Mouse (Mus musculus): Measurements from ENCODE around the gene Sar1b. TPM values are rescaled to one million over a fixed set of nuclear protein-coding genes. Genes with fewer than 3 reads are reported as not detected.
"Not testable (repeated sequence)": the region's sequence is repeated elsewhere in the genome, so short reads cannot be mapped to it uniquely, and the experiment has no call there.

The Sar1b gene
- total RNA-seq, 2 experiments from 2014 or later, result 372 to 421 TPM

- DNase-seq, result no peak
Observed at GRCm38 (mm10) chr11:51777478-51777877, 14.0 kb downstream of the Sar1b start.

DNA sequence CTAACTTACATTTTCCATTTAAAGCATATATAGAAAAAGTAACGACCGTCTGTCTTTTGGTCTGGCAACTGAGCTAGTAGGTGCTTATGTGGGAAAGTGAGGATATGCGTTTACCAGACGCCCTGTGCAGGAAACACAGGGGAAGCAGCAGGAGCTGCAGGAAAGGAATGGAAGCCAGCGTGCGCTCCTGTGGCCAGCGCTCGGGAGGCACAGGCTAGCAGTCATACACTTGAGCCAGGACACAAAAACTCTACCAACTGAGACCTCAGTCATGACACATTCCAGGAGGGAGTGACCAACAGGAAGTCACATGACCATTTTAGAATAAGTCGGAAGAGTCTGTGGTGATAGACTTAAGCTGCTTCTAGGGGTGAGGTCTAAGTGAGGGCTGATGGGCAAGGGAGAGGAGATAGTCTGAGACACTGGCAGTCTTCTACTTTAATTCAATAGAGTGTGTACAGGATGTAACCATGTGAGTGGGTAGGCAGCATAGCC, 17.3 kb downstream of the Sar1b start:
- DNase-seq, result no peak

GRCm38 (mm10) chr11:51782721-51783120, 19.2 kb downstream of the Sar1b start:
- DNase-seq, result no peak

DNA sequence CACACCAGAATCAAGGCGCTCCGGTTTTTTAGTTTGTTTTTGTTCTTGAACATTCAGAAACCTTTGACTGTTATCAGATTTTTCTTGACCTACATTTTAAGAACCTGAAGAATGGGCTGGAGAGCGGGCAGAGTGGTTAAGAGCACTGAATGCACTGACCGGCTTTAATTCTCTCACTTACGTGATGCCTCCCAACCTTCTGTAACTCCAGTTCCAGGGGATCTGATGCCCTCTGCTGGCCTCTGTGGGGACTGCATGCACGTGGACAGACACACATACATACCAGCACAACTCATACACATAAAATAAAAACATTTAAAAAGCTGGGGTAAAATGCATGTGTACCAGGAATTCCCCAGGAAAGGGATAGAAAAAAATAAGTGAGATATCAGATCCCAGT, 22.4 kb downstream of the Sar1b start:
- no peak for DNase-seq

- DNase-seq, result not testable (repeated sequence)
Observed at GRCm38 (mm10) chr11:51789735-51790134, 26.2 kb downstream of the Sar1b start.

DNA sequence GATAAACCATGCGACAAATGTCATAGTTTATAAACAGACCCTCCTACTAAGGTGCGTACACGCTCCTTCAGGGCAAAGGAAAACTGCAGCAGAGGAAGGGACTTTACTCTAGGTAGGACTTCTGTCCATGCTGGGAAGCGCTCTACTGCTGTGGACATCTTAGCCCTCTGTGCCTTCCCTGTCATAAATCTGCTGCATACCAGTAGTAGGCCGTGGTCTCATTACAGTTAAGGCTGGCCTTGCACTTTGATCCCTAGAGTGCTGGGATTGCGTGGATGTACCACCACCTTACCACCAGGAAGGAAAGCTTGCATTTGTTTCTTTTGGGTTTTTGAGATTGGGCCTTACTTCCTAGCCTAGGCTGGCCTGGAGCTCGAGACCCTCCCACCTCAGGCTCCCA, 27.2 kb downstream of the Sar1b start:
- no peak for DNase-seq

- no peak for DNase-seq
Observed at GRCm38 (mm10) chr11:51796272-51796671, 32.8 kb downstream of the Sar1b start.

GRCm38 (mm10) chr11:51800634-51801325, 37.3 kb downstream of the Sar1b start:
- peak; percentile 41 for DNase-seq

DNA sequence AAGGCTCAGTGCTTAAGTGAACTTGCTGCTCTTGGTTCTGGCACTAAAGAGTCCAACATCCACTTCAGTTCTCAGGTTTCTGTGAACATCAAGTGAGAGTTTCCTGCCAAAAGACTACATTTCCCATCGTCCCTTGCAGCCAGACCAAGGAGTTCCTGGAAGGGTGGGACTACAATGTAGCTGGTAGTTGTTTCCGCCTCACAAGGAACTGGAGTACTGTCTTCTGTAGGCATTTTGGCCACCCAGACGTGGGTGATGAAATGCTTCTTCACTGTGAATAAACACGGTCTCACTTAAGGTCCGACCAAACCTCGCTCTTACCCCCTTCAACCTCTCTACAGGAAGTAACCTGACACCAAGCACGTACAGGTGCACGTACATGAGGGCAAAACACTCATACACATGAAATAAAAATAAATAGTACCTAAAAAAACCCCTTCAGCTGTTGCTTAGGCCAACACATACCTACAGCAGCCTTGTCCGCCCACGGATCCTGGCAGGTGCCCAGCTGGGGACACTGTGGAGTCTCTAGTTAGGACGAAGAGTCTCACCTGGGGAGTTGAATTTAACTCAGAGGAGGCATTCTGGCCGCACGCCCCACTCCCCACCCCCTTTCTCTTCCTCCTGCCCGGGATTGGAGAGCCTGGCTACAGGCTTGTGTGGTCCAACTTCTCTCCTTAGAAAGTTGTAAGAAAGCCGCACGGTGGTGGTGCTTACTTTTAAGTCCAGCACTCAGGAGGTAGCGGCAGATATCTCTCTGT, 41.9 kb downstream of the Sar1b start:
- DNase-seq, result peak; percentile 73

DNA sequence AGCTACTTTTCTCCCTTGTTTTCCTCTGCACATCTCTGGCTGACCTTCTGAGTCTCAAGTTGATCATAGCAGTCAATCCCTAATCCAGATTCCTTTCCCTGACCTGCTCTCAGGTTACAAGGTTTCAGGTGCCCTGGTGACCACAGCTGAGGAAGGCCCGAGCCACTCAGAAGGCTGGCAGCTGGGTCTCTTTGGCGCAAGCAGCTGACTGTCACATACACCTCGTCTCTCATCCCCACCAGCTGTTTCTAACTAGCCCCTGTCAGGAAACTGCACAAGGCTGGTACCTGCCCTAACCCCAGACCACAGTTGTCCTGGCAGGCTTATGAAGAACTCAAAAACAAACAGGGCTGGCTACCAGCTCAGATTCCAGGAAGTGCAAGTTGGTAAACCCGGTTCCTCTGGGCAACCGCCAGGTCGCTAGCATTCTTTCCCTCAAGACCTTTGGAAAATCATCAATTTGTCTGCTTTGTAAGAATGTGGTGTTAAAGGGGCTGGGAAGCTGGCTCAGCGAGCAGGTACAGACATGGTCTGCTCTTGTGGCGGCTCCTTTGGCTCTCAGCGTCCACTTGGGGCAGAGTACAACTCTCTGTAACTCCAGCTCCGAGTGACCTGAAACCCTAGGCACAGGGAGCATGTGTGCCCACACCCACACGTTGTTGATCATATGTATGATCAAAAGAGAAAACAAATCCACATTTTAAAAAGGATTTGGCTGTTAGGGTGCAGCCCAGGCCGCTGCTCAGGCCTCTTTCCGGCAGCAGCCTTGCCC, 43.8 kb downstream of the Sar1b start:
- peak; percentile 78 for DNase-seq

DNA sequence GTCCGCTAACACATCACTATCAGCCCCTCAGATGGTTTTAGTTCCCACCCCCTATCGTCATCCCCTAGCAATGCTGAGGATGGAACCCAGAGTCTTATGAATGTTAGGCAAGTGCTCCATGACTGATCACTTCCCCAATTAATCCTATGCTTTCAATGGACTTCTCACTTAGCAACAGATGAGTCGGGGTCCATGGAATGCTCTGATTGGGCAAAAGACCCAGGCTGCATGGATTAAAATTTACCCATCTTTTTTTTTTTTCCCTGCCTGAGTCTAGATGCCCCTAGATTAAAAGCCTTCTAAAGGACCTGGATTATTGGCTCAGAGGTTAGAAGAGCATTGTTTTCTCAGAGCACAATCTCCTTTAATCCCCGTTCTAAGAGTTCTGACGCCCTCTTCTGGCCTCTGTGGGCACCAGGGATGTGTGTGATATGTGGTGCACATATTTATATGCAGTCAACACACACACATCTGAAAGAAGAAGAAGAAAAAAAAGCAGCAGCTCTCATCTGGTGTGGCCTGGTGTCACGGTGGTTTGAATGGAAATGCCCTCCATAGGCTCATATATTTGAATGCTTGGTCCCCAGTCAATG, 46.2 kb downstream of the Sar1b start:
- DNase-seq, result no peak

- no peak for DNase-seq
Observed at GRCm38 (mm10) chr11:51811230-51811629, 47.7 kb downstream of the Sar1b start.

GRCm38 (mm10) chr11:51812022-51812546, 48.6 kb downstream of the Sar1b start:
- no peak for DNase-seq

DNA sequence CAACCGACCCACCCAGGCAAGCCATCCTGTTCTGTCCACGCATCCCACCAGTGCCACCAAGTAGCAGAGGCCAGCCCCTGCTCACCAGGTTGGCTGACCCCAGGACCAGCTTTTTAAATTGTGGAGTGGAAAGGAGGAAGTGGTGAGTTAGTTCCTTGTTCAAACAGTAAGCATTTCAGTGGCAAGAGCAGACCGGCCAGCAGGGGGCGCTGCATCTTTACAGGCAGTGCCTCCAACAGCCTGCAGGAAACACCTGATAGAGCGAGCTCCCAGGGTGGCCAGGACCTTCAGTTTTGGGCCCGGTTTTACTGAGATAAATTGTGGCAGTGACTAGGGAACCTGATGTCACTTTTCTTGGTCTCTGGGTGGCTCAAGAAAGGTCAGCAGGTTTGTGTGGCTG, 54.3 kb downstream of the Sar1b start:
- DNase-seq, result peak; percentile 78

DNA sequence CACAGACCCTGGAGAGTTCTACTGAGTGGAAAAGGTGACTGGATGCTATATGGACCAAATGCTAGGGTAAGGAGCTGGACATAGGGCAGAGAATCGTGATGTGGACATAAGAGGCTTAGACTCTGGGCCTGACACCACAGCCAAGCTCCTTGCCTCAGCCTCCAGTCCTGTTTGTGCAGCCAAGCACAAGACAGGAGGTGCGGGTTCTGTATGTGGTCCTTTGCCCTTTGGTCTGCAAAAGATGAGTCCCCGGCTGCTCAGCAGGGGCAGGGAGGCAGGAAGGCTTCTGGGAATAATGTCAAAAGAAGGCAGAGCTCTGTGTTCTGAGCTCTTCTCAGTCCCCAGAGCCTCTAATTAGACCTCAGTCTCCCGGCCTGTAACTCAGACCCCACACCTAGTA, 55.4 kb downstream of the Sar1b start:
- no peak for DNase-seq

- DNase-seq, result peak; percentile 36
Observed at GRCm38 (mm10) chr11:51819964-51820363, 56.5 kb downstream of the Sar1b start.

GRCm38 (mm10) chr11:51820861-51821260, 57.4 kb downstream of the Sar1b start:
- peak; percentile 63 for DNase-seq

- DNase-seq, result no peak
Observed at GRCm38 (mm10) chr11:51822736-51823135, 59.2 kb downstream of the Sar1b start.

DNA sequence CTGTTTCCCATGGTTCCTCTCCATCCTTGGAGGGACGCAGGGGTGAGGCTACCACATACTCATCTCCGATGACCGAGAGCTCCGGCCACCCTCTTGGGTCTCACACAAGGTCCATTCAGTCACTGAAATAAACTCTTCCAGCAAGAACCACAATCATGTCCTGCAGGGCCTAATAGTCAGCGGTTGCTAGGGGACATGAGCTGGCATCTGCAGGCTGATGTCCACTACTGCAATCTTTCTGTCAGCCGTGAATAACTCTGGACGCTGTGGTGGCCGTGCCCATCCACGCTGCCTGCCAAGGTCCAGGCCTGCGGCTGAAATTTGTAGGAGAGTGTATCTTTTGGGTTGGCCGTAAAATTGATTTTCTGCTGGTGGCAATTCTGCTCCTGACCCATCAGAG, 59.8 kb downstream of the Sar1b start:
- no peak for DNase-seq

- DNase-seq, result no peak
Observed at GRCm38 (mm10) chr11:51823963-51824753, 60.7 kb downstream of the Sar1b start.

GRCm38 (mm10) chr11:51824867-51825424, 61.5 kb downstream of the Sar1b start:
- DNase-seq, result no peak
